Mouse (Mus musculus): ENCODE measurements around the gene Met. TPM values are rescaled to one million over a fixed set of nuclear protein-coding genes. Genes with fewer than 3 reads are reported as not detected.

The Met gene
- polyA plus RNA-seq, 1 experiment from 2014 or later: 25.3 TPM

DNA sequence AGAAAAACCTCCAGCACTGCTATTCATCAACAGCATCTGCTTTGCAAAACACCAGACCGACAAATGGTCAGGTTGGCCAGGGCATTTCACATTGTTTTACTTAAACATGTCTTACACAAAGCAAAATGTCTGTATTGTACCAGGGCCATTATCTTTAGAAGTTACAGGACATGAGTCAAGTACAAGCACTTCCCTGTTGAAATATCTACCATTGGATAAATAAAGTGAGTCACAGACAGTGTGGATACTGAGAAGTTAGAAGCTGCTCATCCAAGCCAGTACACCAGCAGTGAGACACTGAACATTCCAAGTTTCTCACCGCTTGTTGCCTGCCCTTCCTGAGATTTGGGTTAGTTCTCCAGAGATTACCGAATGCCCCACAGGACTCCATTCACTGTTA is 86.0 kb downstream of the Met start:
- ATAC-seq (ENCODE audit: low FRiP score, low TSS enrichment): no peak
- 0 out of 2 replicates have a peak, but pooled peaks cover 4% of the 10 kb centered on the region for H3K4me1 ChIP-seq (ENCODE audit: control insufficient read depth, insufficient read depth, low read length)
- no peak overlapping the region for H3K4me2 ChIP-seq (replicated peaks; ENCODE audit: low read depth, low read length)
- no peak overlapping the region for H3K4me3 ChIP-seq (ENCODE audit: low read length)
- no peak overlapping the region for H3K27ac ChIP-seq (ENCODE audit: low read depth, low read length)
- 95% methylated on average over 3 of the region's 3 CpGs for WGBS
- H3K36me3 ChIP-seq (ENCODE audit: control insufficient read depth, insufficient read depth, low read length): no peaks in the 10 kb centered on the region
- no peaks in the 10 kb centered on the region for H3K9me3 ChIP-seq (ENCODE audit: control insufficient read depth, low read length)
- no peaks in the 10 kb centered on the region for H3K27me3 ChIP-seq (ENCODE audit: control insufficient read depth, insufficient read depth, low read length)
- no peak overlapping the region for H3K9ac ChIP-seq (ENCODE audit: low read depth, low read length)

DNA sequence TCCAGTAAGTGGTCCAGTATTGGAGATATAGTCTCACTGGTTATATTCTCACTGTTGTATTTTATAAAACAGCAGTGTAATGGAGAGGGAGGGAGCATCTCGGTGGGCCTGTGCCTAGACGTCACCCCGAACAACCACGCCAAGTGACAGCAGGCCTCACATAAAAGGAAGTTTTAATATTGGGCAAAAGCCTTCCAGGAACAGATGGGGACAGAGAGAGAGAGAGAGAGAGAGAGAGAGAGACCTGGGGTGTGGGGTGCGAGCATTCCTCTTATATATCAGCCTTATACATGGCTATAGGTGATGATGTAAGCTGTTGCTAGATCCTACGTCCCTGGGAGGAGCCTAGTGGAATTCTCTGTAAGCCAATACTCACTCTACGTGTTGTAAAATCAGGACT is 90.7 kb downstream of the Met start:
- no peak for ATAC-seq (ENCODE audit: low FRiP score, low TSS enrichment)
- Histone ChIP-seq H3K27ac (ENCODE audit: low read depth, low read length) (no peak overlapping the region), H3K9me3 (ENCODE audit: control insufficient read depth, low read length) (no peaks in the 10 kb centered on the region), H3K36me3 (ENCODE audit: control insufficient read depth, insufficient read depth, low read length) (no peaks in the 10 kb centered on the region), H3K4me1 (ENCODE audit: control insufficient read depth, insufficient read depth, low read length) (no peaks in the 10 kb centered on the region), H3K27me3 (ENCODE audit: control insufficient read depth, insufficient read depth, low read length) (no peaks in the 10 kb centered on the region), H3K4me3 (ENCODE audit: low read length) (no peak overlapping the region), H3K4me2 (replicated peaks; ENCODE audit: low read depth, low read length) (no peak overlapping the region), H3K9ac (ENCODE audit: low read depth, low read length) (no peak overlapping the region)
- WGBS: 85% methylated on average over 7 of the region's 7 CpGs

DNA sequence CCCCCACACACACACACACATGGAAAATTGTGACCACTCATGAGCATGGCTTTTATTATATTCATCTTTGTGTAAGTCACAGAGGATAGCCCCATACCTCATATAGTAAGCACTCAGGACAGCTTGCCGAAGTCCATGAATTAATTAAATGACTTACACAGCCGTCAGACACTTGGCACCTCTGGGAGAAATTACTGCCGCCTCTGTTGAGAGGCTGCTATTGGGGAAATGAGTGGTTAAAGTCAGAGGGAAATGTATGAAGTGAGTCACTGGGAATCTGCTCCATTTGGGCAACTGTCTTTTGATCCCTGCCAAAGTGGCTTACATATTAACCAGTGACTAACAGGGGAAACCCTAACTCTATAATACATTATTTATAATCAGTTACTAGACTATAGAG is 91.2 kb downstream of the Met start:
- Histone ChIP-seq H3K9ac (ENCODE audit: low read depth, low read length) (no peak overlapping the region), H3K9me3 (ENCODE audit: control insufficient read depth, low read length) (no peaks in the 10 kb centered on the region), H3K27me3 (ENCODE audit: control insufficient read depth, insufficient read depth, low read length) (no peaks in the 10 kb centered on the region), H3K4me2 (replicated peaks; ENCODE audit: low read depth, low read length) (no peak overlapping the region), H3K27ac (ENCODE audit: low read depth, low read length) (no peak overlapping the region), H3K4me3 (ENCODE audit: low read length) (no peak overlapping the region), H3K36me3 (ENCODE audit: control insufficient read depth, insufficient read depth, low read length) (no peaks in the 10 kb centered on the region), H3K4me1 (ENCODE audit: control insufficient read depth, insufficient read depth, low read length) (no peaks in the 10 kb centered on the region)
- WGBS: 31% methylated on average over 3 of the region's 3 CpGs
- peak; percentile 68; the same call in 1 of the 2 replicates for ATAC-seq (ENCODE audit: low FRiP score, low TSS enrichment)

DNA sequence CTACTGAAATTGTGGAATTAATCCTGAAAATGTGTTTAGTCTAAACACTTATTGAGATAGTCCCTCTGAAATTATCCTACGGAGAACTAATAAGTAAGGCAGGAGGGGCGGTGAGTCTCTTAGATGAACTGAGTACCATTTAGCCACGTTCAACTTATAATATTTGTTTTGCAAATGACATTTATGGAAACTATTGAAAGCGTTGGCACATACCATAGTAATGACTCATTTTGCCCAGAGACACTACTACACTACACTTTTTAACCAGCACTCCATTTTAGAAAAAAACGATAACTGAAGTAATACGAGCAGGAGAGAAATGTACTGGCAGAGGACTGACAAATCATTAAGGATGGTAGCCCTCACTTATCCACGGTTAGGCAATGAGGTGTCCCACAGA is 92.1 kb downstream of the Met start:
- H3K36me3 ChIP-seq (ENCODE audit: control insufficient read depth, insufficient read depth, low read length): no peaks in the 10 kb centered on the region
- no peak overlapping the region for H3K9ac ChIP-seq (ENCODE audit: low read depth, low read length)
- H3K9me3 ChIP-seq (ENCODE audit: control insufficient read depth, low read length): no peaks in the 10 kb centered on the region
- no peak for ATAC-seq (ENCODE audit: low FRiP score, low TSS enrichment)
- no peaks in the 10 kb centered on the region for H3K27me3 ChIP-seq (ENCODE audit: control insufficient read depth, insufficient read depth, low read length)
- H3K27ac ChIP-seq (ENCODE audit: low read depth, low read length): no peak overlapping the region
- no peak overlapping the region for H3K4me2 ChIP-seq (replicated peaks; ENCODE audit: low read depth, low read length)
- no peaks in the 10 kb centered on the region for H3K4me1 ChIP-seq (ENCODE audit: control insufficient read depth, insufficient read depth, low read length)
- H3K4me3 ChIP-seq (ENCODE audit: low read length): no peak overlapping the region
- WGBS: 85% methylated on average over 7 of the region's 7 CpGs

DNA sequence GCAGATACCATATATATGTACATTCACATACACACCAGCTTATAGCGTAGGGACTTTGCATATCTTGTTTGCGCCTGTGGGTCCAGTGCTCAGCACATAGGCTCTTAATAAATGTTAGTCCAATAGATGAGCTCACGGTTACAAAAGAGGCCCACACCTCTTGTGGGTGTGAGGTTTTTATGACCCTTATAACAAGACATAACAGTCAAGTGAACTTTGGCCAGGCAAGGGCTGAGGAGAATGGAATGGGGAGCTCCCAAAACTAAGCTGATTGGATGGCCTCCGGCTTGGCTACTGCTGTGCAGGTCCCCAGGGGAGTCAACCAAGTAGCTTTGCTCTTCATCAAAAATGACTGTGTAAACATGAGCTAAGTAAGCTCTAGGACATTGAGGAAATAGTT is 96.1 kb downstream of the Met start:
- 67% methylated on average over 4 of the region's 4 CpGs for WGBS
- ATAC-seq (ENCODE audit: low FRiP score, low TSS enrichment): no peak
- Histone ChIP-seq H3K27ac (ENCODE audit: low read depth, low read length) (no peak overlapping the region), H3K4me1 (ENCODE audit: control insufficient read depth, insufficient read depth, low read length) (no peaks in the 10 kb centered on the region), H3K27me3 (ENCODE audit: control insufficient read depth, insufficient read depth, low read length) (no peaks in the 10 kb centered on the region), H3K36me3 (ENCODE audit: control insufficient read depth, insufficient read depth, low read length) (no peaks in the 10 kb centered on the region), H3K9ac (ENCODE audit: low read depth, low read length) (no peak overlapping the region), H3K4me2 (replicated peaks; ENCODE audit: low read depth, low read length) (no peak overlapping the region), H3K4me3 (ENCODE audit: low read length) (no peak overlapping the region), H3K9me3 (ENCODE audit: control insufficient read depth, low read length) (no peaks in the 10 kb centered on the region)

DNA sequence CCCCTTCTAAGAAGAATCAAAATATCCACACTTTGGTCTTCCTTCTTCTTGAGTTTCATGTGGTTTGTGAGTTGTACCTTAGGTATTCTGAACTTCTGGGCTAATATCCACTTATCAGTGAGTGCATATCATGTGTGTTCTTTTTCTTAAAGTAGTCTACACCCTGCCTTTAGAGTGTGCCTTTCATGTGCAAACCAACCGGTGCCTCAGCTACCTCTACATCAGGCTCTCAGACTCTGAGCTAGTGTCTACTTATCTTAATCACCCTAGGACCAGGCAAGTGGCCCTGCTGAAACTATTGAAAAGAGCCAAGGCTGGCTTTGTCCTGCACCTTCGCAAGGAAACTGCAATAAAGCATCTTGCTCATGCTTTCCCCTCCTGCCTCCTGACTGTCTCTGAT is 97.7 kb downstream of the Met start:
- Histone ChIP-seq H3K9ac (ENCODE audit: low read depth, low read length) (no peak overlapping the region), H3K4me3 (ENCODE audit: low read length) (no peak overlapping the region), H3K4me2 (replicated peaks; ENCODE audit: low read depth, low read length) (no peak overlapping the region), H3K27me3 (ENCODE audit: control insufficient read depth, insufficient read depth, low read length) (no peaks in the 10 kb centered on the region), H3K9me3 (ENCODE audit: control insufficient read depth, low read length) (no peaks in the 10 kb centered on the region), H3K27ac (ENCODE audit: low read depth, low read length) (no peak overlapping the region), H3K36me3 (ENCODE audit: control insufficient read depth, insufficient read depth, low read length) (no peaks in the 10 kb centered on the region), H3K4me1 (ENCODE audit: control insufficient read depth, insufficient read depth, low read length) (no peaks in the 10 kb centered on the region)
- no peak for ATAC-seq (ENCODE audit: low FRiP score, low TSS enrichment)
- 46% methylated on average over 2 of the region's 2 CpGs for WGBS

DNA sequence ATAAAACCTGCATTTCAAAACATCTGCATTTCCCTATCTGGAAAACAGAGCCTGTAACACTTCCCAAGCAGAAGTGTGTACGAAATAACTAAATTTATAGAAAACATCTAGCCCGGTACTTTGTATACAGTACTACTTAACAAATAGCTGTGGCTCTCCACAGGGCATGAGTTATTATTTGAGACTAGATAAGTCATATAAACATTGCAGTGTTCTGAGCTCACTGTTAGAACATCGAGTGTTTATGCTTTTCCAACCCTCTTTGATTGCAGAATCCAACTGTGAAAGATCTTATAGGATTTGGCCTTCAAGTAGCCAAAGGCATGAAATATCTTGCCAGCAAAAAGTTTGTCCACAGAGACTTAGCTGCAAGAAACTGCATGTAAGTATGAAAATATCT is 98.3 kb downstream of the Met start:
- H3K27me3 ChIP-seq (ENCODE audit: control insufficient read depth, insufficient read depth, low read length): no peaks in the 10 kb centered on the region
- H3K4me2 ChIP-seq (replicated peaks; ENCODE audit: low read depth, low read length): no peak overlapping the region
- H3K4me3 ChIP-seq (ENCODE audit: low read length): no peak overlapping the region
- H3K9me3 ChIP-seq (ENCODE audit: control insufficient read depth, low read length): no peaks in the 10 kb centered on the region
- no peaks in the 10 kb centered on the region for H3K4me1 ChIP-seq (ENCODE audit: control insufficient read depth, insufficient read depth, low read length)
- 68% methylated on average over 3 of the region's 3 CpGs for WGBS
- H3K27ac ChIP-seq (ENCODE audit: low read depth, low read length): no peak overlapping the region
- H3K9ac ChIP-seq (ENCODE audit: low read depth, low read length): no peak overlapping the region
- no peaks in the 10 kb centered on the region for H3K36me3 ChIP-seq (ENCODE audit: control insufficient read depth, insufficient read depth, low read length)
- ATAC-seq (ENCODE audit: low FRiP score, low TSS enrichment): no peak

DNA sequence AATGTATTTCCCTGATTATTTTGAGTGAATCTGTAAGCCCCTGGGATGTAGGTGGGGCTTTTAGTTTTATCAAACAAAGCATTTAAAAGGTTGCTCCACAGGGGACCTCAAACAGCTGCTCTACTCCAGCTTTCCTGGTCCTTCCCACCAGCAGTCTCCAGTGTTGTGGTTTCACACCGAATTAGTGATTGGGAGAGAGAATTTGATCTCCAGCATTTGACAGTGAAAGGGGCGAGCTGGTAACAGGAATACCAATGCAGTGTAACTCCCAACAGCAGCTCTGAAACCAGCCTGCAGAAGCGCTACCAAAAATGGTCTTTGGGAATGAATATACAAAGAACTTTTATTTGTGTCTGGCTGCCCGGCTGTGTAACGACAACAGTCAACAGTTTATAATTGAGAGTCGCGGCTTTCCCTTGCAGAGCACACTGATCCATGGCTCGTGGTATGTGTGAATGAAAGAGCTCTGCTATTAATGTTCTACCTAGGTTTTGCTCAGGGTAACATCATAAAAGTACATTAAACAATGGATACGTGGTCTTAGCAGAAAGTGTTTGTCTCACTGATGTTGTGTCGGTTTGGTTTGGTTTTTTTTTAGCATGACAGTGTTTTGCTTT is 99.0 kb downstream of the Met start:
- Histone ChIP-seq H3K27ac (ENCODE audit: low read depth, low read length) (no peak overlapping the region), H3K4me3 (ENCODE audit: low read length) (no peak overlapping the region), H3K4me1 (ENCODE audit: control insufficient read depth, insufficient read depth, low read length) (no peaks in the 10 kb centered on the region), H3K27me3 (ENCODE audit: control insufficient read depth, insufficient read depth, low read length) (no peaks in the 10 kb centered on the region), H3K36me3 (ENCODE audit: control insufficient read depth, insufficient read depth, low read length) (no peaks in the 10 kb centered on the region), H3K9me3 (ENCODE audit: control insufficient read depth, low read length) (no peaks in the 10 kb centered on the region), H3K4me2 (replicated peaks; ENCODE audit: low read depth, low read length) (no peak overlapping the region), H3K9ac (ENCODE audit: low read depth, low read length) (no peak overlapping the region)
- WGBS: 21% methylated on average over 10 of the region's 10 CpGs
- ATAC-seq (ENCODE audit: low FRiP score, low TSS enrichment): no peak

DNA sequence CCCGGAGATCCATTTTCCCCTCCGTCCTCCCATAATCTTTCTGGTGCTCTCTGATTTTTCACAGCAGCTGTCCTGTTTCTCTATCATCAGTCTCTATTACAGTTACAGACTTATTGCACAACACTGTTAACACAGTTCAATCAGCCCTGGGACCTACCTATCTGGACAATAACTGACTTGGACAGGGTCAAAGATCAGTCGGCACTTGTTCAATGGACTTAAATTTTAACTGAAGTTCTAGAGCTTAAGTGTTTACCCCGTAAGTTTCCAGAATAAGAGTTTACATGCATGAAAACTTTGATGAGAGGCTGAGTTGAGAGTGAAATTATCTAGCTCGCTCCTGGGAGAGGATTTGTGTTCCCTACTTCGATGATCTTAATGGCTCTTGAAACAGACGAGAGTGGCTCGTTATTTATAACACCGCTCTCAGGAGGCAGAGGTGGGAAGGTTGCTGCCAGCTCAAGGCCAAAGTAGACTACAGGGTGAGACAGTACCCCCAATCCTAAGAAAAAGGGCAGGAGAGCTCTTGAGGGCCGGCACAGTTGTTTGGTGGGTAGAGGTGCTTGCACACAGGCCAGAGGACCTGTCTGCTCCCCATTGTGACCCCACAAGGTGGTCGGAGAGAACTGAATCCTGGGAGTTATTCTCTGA is 105.2 kb downstream of the Met start:
- H3K9me3 ChIP-seq (ENCODE audit: control insufficient read depth, low read length): no peaks in the 10 kb centered on the region
- no peaks in the 10 kb centered on the region for H3K27me3 ChIP-seq (ENCODE audit: control insufficient read depth, insufficient read depth, low read length)
- no peaks in the 10 kb centered on the region; the same call in 1 of the 2 replicates for H3K36me3 ChIP-seq (ENCODE audit: control insufficient read depth, insufficient read depth, low read length)
- no peak overlapping the region for H3K4me2 ChIP-seq (replicated peaks; ENCODE audit: low read depth, low read length)
- no peak overlapping the region for H3K4me3 ChIP-seq (ENCODE audit: low read length)
- no peak overlapping the region for H3K27ac ChIP-seq (ENCODE audit: low read depth, low read length)
- no peaks in the 10 kb centered on the region for H3K4me1 ChIP-seq (ENCODE audit: control insufficient read depth, insufficient read depth, low read length)
- no peak for ATAC-seq (ENCODE audit: low FRiP score, low TSS enrichment)
- H3K9ac ChIP-seq (ENCODE audit: low read depth, low read length): no peak overlapping the region
- 85% methylated on average over 11 of the region's 11 CpGs for WGBS

Data from kidney, embryonic 14.5 days (tissue).